Mouse (Mus musculus) heart, embryonic 11.5 days (tissue): ENCODE data around the gene Gm6096. TPM values are rescaled to one million over a fixed set of nuclear protein-coding genes. Genes with fewer than 3 reads are reported as not detected.
"Not testable (repeated sequence)": the region's sequence is repeated elsewhere in the genome, so short reads cannot be mapped to it uniquely, and the experiment has no call there.

ENCODE experiments used
- ATAC-seq: fragments of 200-750 bp; cut with Nextera tagmentation; replicated peaks from 2 replicates; pipeline ENCODE4 v1.8.0; 2017; ENCODE audit warnings: moderate library complexity; ENCODE audit not compliant: insufficient number of reproducible peaks, low FRiP score, low TSS enrichment
- H3K27ac ChIP-seq: fragments of 300-500 bp; sonication (generic); 2 replicates; pipeline ENCODE4 v1.5.1; 2014; ENCODE audit warnings: mild to moderate bottlenecking, low read depth, low read length
- H3K27me3 ChIP-seq: fragments of 300-500 bp; sonication (generic); 2 replicates; pipeline ENCODE4 v1.6.1; 2014; ENCODE audit warnings: mild to moderate bottlenecking, low read length, mixed read lengths; ENCODE audit not compliant: control insufficient read depth, insufficient read depth
- H3K36me3 ChIP-seq: fragments of 300-500 bp; sonication (generic); 2 replicates; pipeline ENCODE4 v1.6.1; 2014; ENCODE audit warnings: mild to moderate bottlenecking, low read length, moderate library complexity, mixed read lengths; ENCODE audit not compliant: control insufficient read depth, insufficient read depth
- H3K4me1 ChIP-seq: fragments of 300-500 bp; sonication (generic); 2 replicates; pipeline ENCODE4 v1.6.1; 2014; ENCODE audit warnings: low read length; ENCODE audit not compliant: control insufficient read depth, insufficient read depth
- H3K4me2 ChIP-seq: fragments of 300-500 bp; sonication (generic); 2 replicates; pipeline ENCODE4 v1.6.1; 2014; ENCODE audit warnings: mild to moderate bottlenecking, moderate library complexity
- H3K4me3 ChIP-seq: fragments of 300-500 bp; sonication (generic); 2 replicates; pipeline ENCODE4 v1.5.1; 2014; ENCODE audit warnings: low read depth, low read length
- H3K9ac ChIP-seq: fragments of 300-500 bp; sonication (generic); 2 replicates; pipeline ENCODE4 v1.6.1; 2014; ENCODE audit warnings: mild to moderate bottlenecking, low read depth, low read length, moderate library complexity
- H3K9me3 ChIP-seq: fragments of 300-500 bp; sonication (generic); replicated peaks from 2 replicates; pipeline ENCODE4 v1.6.1; 2016; ENCODE audit warnings: low read length; ENCODE audit not compliant: control insufficient read depth
- WGBS: fragments of 180-500 bp; shearing (Covaris S2); extraction: QIAGEN DNeasy Blood & Tissue Kit; methylation state at CpG from one replicate; pipeline ENCODE4 v1.1.7; 2014; ENCODE audit not compliant: insufficient replicate concordance; 5-methylcytosine and 5-hydroxymethylcytosine counted together
- polyA plus RNA-seq: library from polyadenylated mRNA; unstranded; fragments of >200 nt; fragmentation: Nextera tagmentation; extraction: Ambion mirVana; gene quantifications from 2 replicates; pipeline ENCODE4 v1.2.1, GENCODE M21; 2014

Gene Gm6096
- polyA plus RNA-seq = 0.80 and 1.2 TPM in 2 replicates

- Histone ChIP-seq H3K9ac (no peak within 1 kb of the TSS), H3K4me1 (no peaks in the 10 kb centered on the region), H3K27ac (no peak within 1 kb of the TSS), H3K36me3 (peaks cover 29% of the 10 kb centered on the region), H3K27me3 (no peaks in the 10 kb centered on the region), H3K4me2 (no peak within 1 kb of the TSS), H3K4me3 (no peak within 1 kb of the TSS), H3K9me3 (no peaks in the 10 kb centered on the region)
- 92% methylated on average over 7 of the region's 7 CpGs for WGBS
- no peak for ATAC-seq
These were observed at the start of gene Gm6096 for GRCm38 (mm10) chr7:34250738-34251137. Gene Gm6096 (plus strand): TSS chr7:34251038.

- not testable (repeated sequence) for H3K27me3 ChIP-seq, H3K9me3 ChIP-seq, H3K9ac ChIP-seq, H3K4me1 ChIP-seq, H3K4me2 ChIP-seq, ATAC-seq, H3K27ac ChIP-seq, H3K4me3 ChIP-seq
- 93% methylated on average over 10 of the region's 10 CpGs for WGBS
- H3K36me3 ChIP-seq = peaks cover 63% of the 10 kb centered on the region
These were observed 48.7 kb upstream of the Gm6096 start for GRCm38 (mm10) chr7:34202147-34202546.

- peaks cover 90% of the 10 kb centered on the region for H3K36me3 ChIP-seq
- no peak overlapping the region for H3K4me3 ChIP-seq
- no peaks in the 10 kb centered on the region for H3K27me3 ChIP-seq
These were observed 44.5 kb upstream of the Gm6096 start for GRCm38 (mm10) chr7:34206331-34206730.

GRCm38 (mm10) chr7:34208027-34208745, 42.7 kb upstream of the Gm6096 start:
- no peak overlapping the region for H3K4me3 ChIP-seq
- no peak overlapping the region for H3K27ac ChIP-seq
- no peak overlapping the region for H3K4me2 ChIP-seq
- H3K9me3 ChIP-seq = no peaks in the 10 kb centered on the region
- no peaks in the 10 kb centered on the region for H3K27me3 ChIP-seq
- WGBS = 92% methylated on average over 9 of the region's 9 CpGs
- no peak for ATAC-seq
- peaks cover 86% of the 10 kb centered on the region for H3K36me3 ChIP-seq
- H3K4me1 ChIP-seq = no peaks in the 10 kb centered on the region
- H3K9ac ChIP-seq = no peak overlapping the region

More at GRCm38 (mm10) chr7:34206331-34206730, 44.5 kb upstream of the Gm6096 start:
- no peak overlapping the region for H3K27ac ChIP-seq
- no peak overlapping the region for H3K9ac ChIP-seq
- no peaks in the 10 kb centered on the region for H3K4me1 ChIP-seq
- ATAC-seq = no peak
- 89% methylated on average over 6 of the region's 6 CpGs for WGBS
- H3K4me2 ChIP-seq = no peak overlapping the region
- H3K9me3 ChIP-seq = no peaks in the 10 kb centered on the region

GRCm38 (mm10) chr7:34213281-34213680, 37.6 kb upstream of the Gm6096 start:
- Histone ChIP-seq H3K9ac (no peak overlapping the region), H3K4me3 (no peak overlapping the region), H3K4me2 (no peak overlapping the region), H3K4me1 (no peaks in the 10 kb centered on the region), H3K27me3 (no peaks in the 10 kb centered on the region), H3K9me3 (no peaks in the 10 kb centered on the region), H3K36me3 (peaks cover 77% of the 10 kb centered on the region), H3K27ac (no peak overlapping the region)
- no peak for ATAC-seq
- 90% methylated on average over 7 of the region's 7 CpGs for WGBS

GRCm38 (mm10) chr7:34214644-34215043, 36.2 kb upstream of the Gm6096 start:
- no peaks in the 10 kb centered on the region for H3K4me1 ChIP-seq
- H3K4me3 ChIP-seq = no peak overlapping the region
- 90% methylated on average over 8 of the region's 8 CpGs for WGBS
- peaks cover 72% of the 10 kb centered on the region for H3K36me3 ChIP-seq
- H3K27me3 ChIP-seq = no peaks in the 10 kb centered on the region
- no peak overlapping the region for H3K27ac ChIP-seq
- no peak overlapping the region for H3K9ac ChIP-seq
- H3K9me3 ChIP-seq = no peaks in the 10 kb centered on the region
- no peak for ATAC-seq
- H3K4me2 ChIP-seq = no peak overlapping the region

GRCm38 (mm10) chr7:34215481-34215880, 35.4 kb upstream of the Gm6096 start:
- Histone ChIP-seq H3K27ac (no peak overlapping the region), H3K27me3 (no peaks in the 10 kb centered on the region), H3K36me3 (peaks cover 73% of the 10 kb centered on the region), H3K4me3 (no peak overlapping the region), H3K4me2 (no peak overlapping the region), H3K9me3 (no peaks in the 10 kb centered on the region), H3K4me1 (no peaks in the 10 kb centered on the region), H3K9ac (no peak overlapping the region)
- ATAC-seq = no peak
- WGBS = 87% methylated on average over 9 of the region's 9 CpGs

- H3K4me1 ChIP-seq = no peaks in the 10 kb centered on the region
- no peak overlapping the region for H3K4me2 ChIP-seq
- no peak overlapping the region for H3K9ac ChIP-seq
- no peak overlapping the region for H3K4me3 ChIP-seq
- H3K27me3 ChIP-seq = no peaks in the 10 kb centered on the region
- H3K36me3 ChIP-seq = peaks cover 69% of the 10 kb centered on the region
- 87% methylated on average over 10 of the region's 10 CpGs for WGBS
- H3K9me3 ChIP-seq = no peaks in the 10 kb centered on the region
- ATAC-seq = no peak
- H3K27ac ChIP-seq = no peak overlapping the region
These were observed 34.4 kb upstream of the Gm6096 start for GRCm38 (mm10) chr7:34216474-34216873.

GRCm38 (mm10) chr7:34218496-34218895, 32.3 kb upstream of the Gm6096 start:
- 71% methylated on average over 1 of the region's 1 CpGs for WGBS
- Histone ChIP-seq H3K27me3 (no peaks in the 10 kb centered on the region), H3K9me3 (no peaks in the 10 kb centered on the region), H3K36me3 (peaks cover 78% of the 10 kb centered on the region), H3K4me2 (no peak overlapping the region), H3K4me1 (no peaks in the 10 kb centered on the region), H3K4me3 (no peak overlapping the region), H3K27ac (no peak overlapping the region), H3K9ac (no peak overlapping the region)
- ATAC-seq = no peak
